Mouse (Mus musculus): ENCODE measurements around the gene Fam161a.

GRCm38 (mm10) chr11:23020841-23021240, 13.5 kb downstream of the Fam161a start:
- no peak for TF ChIP-seq CTCF (IDR thresholded peaks at IDR 0.05; ENCODE audit: borderline replicate concordance, insufficient read depth, low read depth, low read length)
- TF ChIP-seq POLR2A (IDR thresholded peaks at IDR 0.05; ENCODE audit: borderline replicate concordance, insufficient read depth, low read length), result no peak
